Mouse (Mus musculus) yolk sac, embryonic 10.5 days (tissue): Measurements from ENCODE around the gene Cga.
A peak's percentile ranks its signal among the peaks of the same experiment; 100 is the strongest.
"Not testable (repeated sequence)": the region's sequence is repeated elsewhere in the genome, so short reads cannot be mapped to it uniquely, and the experiment has no call there.

ENCODE experiments used
- DNase-seq: peaks from one replicate; pipeline ENCODE4 v3.0.0-alpha.2; 2017; ENCODE audit warnings: low spot score

Cga gene

GRCm38 (mm10) chr4:34889812-34890185 lies 3.8 kb upstream of the Cga start:
- no peak for DNase-seq

DNA sequence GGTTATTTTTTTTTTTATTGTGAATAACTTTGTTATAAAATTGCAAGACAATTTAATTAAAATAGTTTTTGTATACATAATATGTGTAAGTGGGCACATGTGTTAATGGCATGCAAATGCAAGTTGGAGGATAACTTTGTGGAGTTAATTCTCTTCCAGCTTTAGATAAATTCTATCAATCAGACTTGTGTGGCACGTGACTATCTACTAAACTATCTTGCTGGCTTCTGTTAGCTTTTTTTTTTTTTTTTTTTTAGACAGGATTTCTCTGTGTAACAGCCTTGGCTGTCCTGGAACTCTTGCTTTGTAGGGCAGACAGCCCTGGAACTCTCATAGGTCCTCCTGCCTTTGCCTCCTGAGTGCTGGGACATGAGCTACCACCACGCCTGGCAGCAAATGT lies 4.9 kb downstream of the Cga start:
- no peak for DNase-seq

GRCm38 (mm10) chr4:34899322-34899721 lies 5.7 kb downstream of the Cga start:
- no peak for DNase-seq

DNA sequence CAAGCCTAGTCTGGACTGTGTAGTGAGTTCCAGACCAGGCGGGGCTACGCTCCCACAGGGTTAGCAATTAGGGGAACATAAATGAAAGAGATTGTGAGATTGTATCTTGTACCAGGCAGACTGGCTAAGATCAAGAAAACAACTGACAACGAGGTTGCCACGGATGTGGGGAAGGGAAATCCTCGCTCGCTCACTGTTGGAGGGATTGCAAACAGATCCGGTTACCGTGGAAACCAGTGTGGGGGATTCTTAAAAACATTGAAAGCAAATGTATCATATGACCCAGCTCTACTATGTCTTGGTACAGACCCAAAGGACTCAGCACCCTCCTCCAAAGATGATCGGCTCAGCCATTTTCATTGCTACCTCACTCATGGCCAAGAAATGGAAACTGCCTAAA lies 6.6 kb downstream of the Cga start:
- DNase-seq: no peak

GRCm38 (mm10) chr4:34901166-34901565 lies 7.6 kb downstream of the Cga start:
- no peak for DNase-seq

- DNase-seq: not testable (repeated sequence)
These were observed 8.0 kb downstream of the Cga start for GRCm38 (mm10) chr4:34901582-34901981.

GRCm38 (mm10) chr4:34905396-34905795 lies 11.8 kb downstream of the Cga start:
- DNase-seq: no peak

- no peak for DNase-seq
These were observed 12.6 kb downstream of the Cga start for GRCm38 (mm10) chr4:34906151-34906550.

DNA sequence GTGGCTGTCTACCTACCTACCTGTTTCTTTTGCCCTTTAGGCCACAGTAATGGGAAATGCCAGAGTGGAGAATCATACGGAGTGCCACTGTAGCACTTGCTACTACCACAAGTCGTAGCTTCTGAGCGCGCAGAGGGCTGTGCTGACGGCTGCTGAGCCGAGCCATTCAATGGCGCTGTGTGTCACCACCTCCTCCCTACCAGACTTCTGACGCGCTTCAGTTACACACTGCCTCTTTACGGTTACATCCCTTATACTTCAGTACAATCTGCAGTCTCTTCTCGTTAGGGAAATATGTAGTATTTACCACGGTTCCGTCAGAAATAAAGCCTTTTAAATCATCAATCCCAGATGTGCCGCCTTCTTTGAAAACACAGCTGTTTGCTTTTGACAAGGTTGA lies 13.4 kb downstream of the Cga start:
- DNase-seq: no peak

DNA sequence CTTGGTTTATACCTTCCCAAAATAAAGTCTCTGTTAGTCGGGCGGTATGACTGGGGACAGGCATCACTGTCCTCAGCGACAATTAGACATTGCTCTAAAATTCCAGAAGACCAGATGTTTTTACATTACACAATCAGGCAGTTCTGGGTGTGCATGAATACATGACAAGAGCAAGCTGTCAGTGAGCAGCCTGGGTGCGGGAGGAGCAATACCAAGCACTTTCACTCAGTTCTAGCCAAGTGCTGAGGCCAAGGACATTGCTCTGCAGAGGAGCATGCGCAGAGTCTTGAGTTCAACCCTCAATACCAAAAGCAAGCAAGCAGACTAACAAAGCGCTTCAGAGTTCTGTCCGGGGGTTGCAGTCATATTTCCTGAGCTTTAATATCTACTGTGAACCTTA lies 14.5 kb downstream of the Cga start:
- DNase-seq: no peak

- no peak for DNase-seq
These were observed 17.8 kb downstream of the Cga start for GRCm38 (mm10) chr4:34911401-34911800.

DNA sequence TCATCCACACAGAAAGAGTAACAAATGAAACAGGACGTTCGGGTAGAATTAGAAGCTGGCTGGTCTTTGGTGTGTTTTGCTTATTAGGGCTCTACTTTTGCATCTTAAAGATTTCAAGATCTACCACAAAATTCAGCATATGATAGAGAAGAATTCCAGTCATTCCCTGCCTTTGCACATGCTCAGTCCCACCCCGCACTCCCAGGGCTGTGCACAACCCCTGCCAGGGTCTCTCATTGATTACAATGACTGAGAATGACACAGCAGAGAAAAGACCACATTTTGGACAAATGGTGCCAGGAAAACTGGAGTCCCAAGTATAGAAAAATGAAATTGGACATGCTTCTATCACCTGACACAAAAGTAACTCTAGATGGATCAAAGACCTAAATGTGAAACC lies 18.6 kb downstream of the Cga start:
- DNase-seq: no peak

DNA sequence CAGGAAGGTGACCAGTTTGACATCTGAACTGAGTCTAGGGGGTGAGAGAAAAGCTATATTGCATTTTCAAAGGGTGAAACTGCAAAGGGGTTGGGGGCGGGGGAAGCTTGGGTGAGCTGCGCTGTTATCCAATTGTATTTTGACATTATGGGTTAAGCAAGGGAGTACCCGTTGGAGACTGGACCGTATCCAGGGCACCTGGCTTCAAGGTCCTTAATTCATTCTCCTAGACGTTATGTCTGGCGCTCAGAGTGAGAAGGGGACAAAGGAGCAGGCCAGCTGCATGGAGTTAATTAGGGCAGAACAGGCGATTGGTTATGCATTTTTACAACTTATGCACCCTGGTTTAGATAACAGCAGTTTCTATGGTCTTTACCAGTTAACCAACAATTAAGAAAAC lies 23.8 kb downstream of the Cga start:
- DNase-seq: no peak

- DNase-seq: peak; percentile 31
These were observed 28.7 kb downstream of the Cga start for GRCm38 (mm10) chr4:34922177-34922870.

DNA sequence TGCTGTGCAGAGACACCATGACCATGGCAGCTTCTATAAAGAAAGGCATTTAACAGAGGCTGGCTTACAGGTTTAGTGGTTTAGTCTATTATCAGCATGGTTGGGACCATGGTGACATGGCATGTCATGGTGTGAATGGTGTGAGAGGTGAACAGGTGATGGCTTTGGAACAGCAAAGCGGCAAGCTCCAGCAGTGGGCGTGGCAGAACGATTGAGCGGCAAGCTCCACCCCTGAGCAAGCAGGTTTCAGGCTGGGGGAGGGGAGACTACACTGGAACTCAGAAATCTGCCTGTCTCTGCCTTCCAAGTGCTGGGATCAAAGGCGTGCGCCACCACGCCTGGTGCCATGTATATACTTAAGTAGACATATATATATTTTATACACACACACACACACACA lies 34.8 kb downstream of the Cga start:
- DNase-seq: not testable (repeated sequence)

GRCm38 (mm10) chr4:34941046-34941445 lies 47.5 kb downstream of the Cga start:
- DNase-seq: no peak

- DNase-seq: no peak
These were observed 53.6 kb downstream of the Cga start for GRCm38 (mm10) chr4:34947181-34947580.

DNA sequence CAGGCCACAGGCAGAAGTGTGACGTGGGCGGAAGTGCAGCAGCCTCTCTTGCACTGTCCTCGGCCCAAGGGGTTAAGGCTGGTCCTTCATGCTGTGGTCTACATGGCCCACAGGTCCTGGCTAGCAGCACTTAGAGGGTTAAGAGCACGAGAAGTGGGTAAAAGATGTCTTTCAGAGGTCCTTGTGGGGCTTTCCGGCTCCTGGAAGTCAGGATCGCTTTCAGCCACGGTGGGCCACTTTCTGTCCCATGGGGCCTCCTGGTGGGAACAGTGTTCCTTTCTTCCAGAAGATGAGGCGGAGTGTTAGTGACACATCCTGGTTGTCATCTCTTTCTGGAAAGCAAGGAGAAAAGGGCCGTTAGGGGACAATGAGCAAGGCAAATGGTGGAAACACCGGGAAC lies 60.1 kb downstream of the Cga start:
- DNase-seq: no peak
